Mouse (Mus musculus): ENCODE measurements around the gene Plekhg3.

Plekhg3 gene

DNA sequence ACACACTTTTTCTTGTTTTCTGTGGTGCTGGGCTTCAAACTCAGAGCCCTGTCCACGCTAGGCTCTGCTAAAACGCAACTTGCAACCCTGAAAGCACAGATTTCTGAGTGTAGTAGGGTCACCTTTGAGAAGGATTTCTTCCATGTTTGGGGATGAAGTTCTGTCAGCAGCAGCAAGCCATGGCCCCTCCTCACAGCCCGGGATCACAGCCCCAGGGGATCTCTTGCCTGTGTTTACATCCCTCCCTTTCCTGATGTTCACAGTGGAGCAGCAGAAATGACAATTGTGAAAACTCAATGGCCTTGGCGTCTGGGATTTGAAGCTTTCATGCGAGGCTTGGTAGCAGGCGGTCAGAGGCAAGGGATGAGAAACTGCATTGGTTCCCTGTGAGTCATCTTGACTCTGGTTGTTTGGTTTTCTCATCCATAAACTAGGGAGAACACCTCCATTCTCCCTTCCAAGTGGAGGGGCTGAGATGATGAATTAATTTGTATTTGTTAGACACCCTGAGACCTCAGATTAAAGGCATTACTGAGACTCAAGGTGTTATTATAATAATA lies at the start of gene Plekhg3:
Plekhg3 (plus strand) TSS at position 312 of the 560 bp plus-strand sequence.
- DNase-seq: no peak

DNA sequence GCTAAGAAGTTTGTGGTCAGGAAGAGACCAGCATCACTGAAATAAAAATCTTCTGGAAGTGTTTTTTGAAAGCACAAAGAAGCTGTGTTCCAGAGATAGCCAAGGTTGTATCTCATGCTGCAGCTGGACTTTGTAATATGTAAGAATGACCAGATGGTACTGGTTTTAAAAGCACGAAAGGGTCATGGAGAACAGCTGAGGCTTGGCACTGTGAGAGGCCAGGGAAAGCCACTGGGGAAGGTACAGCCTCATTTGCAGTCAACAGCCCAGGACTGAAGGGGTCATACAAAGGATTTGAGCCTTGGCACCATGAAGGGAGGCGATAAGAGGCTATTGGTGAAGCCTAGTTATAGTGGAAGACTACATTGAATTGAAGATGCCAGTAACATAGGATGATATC lies 48.2 kb upstream of the Plekhg3 start:
- no peak for DNase-seq

DNA sequence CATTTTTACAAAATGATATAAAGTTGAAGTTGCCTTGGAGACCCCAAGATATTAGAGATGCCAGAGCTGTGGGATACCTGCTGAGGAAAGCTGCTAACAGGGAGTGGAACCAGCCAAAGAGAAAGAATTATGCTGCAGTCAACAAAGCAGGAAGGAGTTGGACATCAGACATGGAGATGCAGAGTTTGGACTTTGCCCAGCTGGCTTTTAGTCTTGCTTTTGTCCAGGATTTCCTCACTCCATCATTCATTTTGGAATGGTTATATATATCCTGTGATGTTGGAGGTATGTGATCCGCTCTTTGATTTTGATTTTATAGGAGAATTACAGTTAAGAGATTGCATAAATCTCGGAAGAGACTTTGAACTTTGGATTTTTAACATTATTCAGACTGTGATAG lies 47.7 kb upstream of the Plekhg3 start:
- no peak for DNase-seq

DNA sequence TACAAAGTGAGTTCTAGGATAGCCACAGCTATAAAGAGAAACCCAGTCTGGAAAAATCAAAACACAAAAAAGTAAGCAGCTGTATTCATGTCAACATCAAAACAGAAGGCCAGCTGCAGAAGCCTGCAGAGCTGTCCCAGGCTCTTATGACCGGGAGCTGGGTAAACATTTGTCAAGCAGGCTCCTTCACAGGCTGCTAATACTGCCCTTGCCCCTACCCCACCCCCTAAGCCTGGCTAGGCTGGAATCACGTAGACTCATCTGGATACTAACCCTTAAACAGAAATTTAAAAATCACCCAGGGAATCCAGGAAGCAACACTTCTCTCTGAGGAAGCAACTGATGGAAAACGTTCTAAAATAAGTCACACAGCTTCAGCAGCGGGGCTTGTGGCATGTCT lies 45.8 kb upstream of the Plekhg3 start:
- DNase-seq: no peak

DNA sequence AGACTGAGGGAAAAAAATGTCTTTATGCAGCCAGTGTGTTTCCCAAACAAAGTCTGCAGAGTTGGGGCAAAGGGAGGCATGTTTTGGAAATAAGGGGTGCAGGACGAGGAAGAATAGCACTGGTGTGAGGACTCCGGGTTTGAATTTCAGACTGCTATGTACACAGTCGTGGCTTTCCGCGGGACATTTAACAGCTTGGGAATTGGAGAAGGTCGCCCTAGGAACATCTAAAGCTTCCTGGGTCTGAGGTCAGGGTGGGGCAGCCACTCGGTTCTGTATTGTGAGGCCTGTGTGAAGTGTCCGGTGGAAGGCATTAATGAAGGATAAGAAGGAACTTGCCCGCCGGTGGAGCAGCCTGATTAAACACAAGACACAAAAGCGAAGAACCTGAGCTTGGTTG lies 45.3 kb upstream of the Plekhg3 start:
- DNase-seq: no peak

DNA sequence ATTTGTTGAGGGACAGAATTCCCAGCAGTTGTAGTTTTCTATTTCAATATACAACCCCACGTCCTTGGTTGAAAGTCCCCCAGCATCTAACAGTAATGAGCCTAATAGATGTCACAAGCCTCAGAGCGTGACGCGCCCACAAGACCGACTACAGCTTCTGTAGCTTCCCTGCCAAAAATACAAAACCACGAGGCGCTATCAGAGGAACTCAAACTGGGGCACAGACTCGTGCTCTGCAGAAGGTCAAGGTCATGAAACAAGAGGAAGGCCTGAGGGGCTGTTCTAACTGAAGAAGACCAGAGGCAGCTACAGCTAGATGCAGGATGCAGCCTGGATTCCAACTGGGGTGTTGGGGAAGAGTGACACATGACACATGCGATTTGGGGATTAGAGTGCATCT lies 43.7 kb upstream of the Plekhg3 start:
- no peak for DNase-seq

DNA sequence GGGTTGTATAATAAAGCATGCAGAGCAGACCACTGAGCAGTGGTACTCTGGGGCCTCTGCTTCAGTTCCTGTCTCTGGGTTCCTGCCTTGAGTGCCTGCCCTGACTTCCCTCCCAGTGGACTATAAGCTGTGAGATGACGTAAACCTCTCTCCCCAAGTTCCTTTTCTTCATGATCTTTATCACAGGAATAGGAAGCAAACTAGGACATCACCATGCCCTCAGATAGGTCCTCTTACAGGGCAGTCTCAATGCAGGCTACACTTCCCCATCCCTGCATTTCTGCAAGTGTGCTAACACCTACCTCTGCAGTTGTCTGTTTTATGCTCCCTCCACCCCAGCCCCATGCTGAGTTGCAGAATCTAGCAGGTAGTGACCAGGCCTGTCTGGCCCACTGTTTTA lies 39.9 kb upstream of the Plekhg3 start:
- no peak for DNase-seq

DNA sequence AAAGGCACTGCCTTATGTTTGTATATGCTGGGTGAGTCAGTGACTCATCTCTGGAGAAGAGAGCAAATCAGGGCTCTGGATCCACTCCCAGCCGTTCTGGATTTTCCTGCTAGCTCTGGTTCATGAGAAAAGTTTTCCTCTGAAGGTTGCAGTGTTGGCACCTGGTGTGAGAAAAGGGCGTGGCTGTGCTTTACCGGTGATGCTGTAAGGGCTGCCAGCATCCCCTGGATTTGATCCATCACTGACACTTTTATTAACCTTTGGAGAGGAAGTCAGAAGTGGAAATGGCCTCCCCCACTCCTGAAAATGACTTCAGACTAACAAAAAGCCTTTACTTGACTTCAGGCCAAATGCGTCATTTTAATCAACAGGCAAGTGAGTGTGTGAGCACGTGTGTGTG lies 37.2 kb upstream of the Plekhg3 start:
- no peak for DNase-seq

DNA sequence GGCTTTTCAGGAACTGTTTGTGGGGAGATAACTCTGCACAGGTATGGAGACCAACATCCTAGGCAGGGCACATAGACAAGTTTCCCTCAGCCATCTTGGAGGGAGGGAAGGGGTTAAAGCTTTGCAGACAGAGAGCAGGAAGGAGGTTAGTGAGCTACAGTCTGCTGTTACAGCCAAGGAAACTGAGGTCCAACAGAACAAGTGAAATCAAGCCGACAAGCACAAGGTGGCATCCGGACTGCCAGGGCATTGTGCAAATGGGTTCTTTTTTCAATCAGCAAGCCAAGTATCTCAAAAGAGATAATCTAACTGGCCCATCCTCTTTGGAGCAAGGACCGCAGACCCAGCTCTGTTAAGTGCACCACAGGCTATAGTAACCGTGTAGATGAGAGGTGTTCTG lies 35.3 kb upstream of the Plekhg3 start:
- DNase-seq: no peak

DNA sequence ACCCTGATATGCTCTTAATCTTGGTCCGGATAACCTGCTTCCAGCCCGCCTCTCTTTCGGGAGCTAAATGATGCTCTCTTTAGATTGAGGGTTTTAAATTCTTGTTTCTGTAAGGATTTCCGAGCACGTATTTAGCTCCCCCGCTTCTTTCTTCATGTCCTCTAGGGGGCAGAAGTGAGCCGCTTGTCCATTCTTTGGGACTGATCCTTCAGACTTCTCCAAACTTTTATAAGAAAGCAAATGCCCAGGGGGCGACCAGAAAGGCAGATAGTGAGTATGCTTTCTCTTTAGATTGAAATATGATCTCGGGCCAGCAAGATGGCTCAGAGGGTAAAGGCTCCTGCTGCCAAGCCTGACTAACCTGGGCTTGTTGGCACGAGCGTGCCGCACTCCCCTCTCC lies 34.4 kb upstream of the Plekhg3 start:
- peak in 1 of 2 experiments; percentile 60 for DNase-seq

DNA sequence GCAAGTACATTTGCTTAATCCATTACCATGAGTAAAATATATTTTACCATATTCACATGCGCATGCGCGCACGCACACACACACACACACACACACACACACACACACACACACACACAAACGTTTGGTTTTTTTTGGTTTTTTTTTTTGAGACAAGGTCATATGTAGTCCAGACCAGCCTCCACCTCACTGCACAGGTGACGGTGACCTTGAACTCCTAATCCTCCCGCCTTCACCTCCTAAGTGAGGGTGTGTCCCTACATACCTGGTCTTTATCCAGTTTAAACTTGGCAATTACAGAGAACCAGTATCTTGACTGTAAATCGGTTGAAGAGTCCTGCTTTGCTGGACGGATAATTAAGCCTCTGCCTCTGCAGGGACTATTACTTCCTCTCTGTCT lies 31.4 kb upstream of the Plekhg3 start:
- no peak for DNase-seq

DNA sequence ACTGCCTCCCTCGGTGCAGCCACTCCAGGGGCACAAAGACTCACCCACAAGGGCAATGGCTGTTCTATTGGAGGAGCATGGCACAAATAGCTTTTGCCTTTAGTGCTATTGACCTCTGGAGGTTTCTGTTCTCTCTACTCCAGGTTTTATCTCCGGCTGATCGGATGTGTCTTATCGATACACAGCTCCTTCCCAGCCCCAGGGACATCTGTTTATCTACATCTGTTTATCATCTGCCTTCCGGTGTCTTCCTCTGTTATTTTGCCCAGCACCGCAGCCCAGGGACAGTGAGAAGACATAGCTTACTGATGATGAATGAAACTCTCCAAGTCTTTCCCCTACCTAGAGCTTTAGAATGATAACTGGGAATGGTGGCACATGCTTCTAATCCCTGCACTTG lies 30.6 kb upstream of the Plekhg3 start:
- no peak for DNase-seq

DNA sequence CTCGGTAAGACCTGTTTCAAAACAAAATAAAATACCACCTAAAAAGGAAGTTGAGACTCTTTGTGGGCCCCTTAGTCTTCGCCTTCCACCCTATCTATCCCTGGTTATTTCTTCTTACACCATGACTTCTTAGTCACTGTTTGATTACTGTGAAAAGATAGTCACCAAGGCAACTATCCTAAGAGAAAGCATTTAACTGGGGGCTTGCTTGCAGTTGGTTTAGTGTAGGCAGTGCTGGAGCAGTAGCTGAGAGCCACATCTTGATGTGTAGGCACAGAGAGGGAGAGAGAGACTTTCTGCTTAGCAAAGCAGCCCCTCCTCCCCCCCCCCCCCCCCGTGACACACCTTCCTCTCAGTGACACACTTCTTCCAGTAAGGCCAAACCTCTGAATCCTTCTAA lies 29.8 kb upstream of the Plekhg3 start:
- no peak for DNase-seq

DNA sequence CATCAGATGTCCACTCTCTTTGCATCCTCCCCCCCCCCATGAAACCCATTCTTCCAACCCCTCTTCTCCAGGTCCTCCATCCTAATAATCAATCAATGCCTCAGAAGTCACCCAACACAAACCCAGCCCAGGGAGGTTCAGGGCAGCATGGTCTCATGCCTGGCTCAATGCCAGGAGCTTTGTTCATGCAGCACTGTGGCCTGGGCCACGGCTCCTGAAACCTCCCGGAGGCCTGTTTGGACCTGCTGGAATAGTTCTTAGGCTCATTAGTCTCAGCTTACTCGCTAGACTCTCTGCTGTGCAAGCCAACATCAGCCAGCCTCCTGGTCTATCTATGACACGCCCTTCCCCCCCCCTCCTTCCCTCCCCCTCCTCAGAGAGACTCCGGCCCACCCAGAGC lies 27.7 kb upstream of the Plekhg3 start:
- DNase-seq: no peak

DNA sequence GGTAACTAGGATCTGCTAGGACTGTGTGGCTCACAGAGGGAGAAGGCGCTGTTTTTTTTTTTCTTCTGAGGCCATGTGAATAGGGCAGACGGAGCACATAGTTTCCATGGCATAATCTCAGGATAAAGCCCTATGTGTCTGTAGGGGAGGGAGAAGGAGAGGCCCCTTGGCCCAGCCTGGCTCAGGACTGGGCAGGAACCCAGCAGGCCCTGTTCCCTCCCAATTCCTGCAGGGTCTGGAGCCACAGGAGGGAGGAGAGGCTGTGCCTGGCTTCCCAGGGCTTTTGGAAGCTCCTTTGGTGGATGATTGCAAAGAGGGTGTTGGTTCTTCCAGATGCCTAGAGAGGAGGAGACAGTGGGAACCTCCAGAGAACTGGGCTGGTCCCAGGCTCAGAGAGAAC lies 24.2 kb upstream of the Plekhg3 start:
- no peak for DNase-seq

DNA sequence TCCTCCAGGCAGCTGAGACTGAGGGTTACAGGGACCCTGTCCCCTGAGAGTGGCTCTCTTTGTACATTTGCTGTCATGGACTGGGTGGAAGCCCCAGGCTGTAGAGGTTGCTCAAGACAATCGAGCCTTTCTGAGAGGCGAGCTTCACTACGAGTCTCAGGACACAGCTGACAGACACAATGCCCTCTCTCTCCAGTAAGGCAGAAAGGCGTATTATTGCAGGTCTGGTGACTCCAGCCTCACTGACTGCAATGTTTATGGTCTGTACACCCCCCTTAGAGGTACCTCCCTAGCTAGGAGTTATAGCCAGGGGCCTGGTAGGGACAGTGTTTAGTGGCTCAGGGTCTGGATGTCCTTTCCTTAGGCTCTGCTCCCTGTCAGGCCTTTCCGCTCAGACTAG lies 22.9 kb upstream of the Plekhg3 start:
- DNase-seq: no peak

DNA sequence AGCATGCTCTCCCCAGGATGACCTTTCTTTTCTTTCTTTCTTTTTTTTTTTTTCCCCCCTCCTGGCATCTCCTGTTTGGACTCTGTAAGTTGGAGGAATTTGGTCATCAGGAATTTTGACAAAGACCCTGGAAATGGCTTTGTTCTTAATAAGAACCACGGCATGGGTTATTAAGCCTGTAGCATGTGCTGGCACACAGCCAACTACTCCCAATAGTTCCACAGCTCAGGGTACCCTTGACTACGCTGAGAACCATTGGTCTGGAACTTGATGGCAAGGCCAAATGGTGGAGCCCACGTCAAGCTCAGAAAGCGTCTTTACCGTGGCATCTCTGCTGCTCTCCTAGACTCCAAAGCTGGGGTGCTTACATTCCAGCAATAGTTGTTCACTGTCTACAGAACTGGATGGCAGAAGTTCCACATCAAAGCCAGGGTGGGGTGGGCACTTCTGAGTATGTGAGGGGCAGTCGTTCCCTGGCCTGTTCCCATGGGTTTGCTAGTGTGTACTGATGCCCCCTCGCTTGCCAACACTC lies 21.7 kb upstream of the Plekhg3 start:
- DNase-seq: no peak

DNA sequence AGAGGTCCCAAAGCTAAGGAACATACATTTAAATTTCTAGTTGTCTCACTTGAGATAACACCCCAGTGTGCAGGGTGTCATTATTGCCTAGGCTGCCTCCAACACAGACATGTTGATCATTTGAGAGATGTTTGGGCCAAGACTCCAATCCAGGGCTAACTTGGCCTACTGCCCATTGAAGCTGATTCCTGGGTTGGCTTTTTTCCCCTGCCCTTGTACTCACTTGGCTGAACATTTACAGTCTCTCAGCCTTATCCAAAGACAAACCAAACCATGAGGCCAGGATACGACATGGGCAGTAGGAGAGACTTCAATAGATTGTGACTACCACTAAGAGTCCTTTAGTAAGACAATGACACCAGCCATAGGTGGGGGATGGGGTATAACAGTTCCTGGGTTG lies 18.0 kb upstream of the Plekhg3 start:
- DNase-seq: no peak

DNA sequence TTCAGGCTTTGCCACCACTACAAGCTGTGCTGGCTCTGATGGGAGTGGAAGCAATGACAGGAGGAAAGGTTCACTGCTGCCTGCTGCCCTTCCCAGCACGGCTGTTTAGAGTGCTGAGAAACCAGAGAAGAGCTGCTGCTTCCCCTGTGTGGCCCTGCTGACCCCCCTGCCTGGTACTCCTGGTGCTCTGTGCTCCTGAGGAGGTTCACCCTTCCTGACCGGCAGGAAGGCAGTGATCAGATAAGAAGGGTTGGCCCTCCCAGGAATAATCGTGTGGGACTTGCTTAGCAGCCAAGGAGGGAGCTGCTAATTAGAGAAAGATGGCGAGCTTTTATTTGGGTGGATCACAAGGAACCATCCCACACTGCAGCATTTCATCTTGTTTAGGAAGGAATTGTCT lies 15.8 kb upstream of the Plekhg3 start:
- DNase-seq: no peak

DNA sequence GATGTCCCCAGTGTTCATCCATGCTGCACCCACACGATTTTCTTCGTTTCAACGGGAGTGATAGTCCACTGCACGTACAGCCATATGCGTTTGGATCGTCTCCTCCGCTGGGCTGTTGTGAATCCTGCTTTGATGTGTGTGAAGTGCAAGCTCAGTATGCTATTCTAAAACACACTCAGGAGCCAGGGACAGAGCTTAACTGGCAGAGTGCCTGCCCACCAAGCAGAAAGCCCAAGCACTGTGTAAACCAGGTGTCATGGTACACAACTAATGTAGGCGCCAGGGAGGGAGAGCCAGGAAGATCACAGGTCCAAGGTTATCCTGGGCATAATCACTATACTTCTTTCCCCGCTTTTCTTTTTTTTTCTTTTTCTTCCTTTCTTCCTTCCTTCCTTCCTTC lies 12.7 kb upstream of the Plekhg3 start:
- DNase-seq: no peak

DNA sequence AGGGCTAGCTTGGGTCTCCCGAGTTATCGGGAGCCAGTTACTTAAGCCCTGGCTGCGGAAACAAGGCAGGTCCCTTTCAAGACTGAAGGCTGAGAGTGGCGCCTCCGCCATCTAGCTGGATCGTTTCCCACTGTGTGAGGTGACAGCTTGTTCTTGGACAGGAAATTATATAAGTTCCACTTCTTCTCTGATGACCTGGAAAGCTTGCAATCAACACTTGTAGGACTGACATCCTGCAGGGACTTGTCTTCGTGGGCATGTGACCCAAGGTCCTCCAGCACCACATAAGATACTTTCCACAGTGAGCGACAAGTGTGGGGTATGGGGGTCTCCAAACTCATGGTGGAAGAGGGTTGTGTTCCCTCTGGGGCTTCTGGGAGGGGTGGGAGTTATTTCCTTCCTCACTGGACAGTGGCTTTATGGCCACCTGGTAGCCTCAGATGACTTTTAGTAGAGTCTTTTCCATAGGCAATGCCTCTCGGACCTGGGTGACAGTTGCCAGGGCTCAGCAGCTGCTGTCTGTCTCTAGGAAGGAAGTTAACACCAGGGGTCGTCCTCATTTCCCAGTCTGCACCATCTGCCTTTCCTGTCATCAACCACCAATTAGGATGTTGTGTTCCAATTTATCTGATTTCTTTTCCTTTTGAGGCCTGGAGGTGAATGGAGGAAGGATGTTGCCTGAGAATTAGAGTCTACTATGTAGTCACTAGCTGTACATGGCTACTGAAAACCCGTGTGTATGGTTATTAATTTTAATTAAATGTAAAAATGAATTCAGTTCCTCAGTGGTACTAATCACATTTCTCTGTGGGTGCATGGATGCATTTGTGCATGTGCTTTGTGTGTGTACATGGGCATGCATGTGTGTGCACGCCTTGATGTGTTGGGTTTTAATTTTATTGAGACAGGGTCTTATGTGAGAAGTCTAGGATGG lies 11.5 kb upstream of the Plekhg3 start:
- no peak for DNase-seq

DNA sequence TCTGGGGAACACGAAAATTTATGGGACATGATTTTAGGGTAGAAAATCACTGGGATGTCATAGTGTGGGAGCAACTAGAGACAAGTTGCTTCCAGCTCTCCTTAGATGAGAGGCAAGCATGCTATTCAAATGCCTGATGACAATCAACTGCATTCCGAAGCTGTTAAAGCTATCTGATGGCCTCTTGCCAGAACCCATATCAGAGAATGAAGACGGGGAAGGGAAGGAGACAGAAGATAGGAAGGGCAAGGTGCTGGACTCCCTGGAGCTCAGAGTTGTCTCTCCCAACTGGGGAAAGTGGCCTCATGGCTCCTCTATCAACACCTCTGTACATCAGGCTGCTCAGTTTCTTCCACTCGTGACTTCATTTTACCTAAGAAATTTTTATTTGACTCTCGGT lies 7.0 kb upstream of the Plekhg3 start:
- DNase-seq: no peak

DNA sequence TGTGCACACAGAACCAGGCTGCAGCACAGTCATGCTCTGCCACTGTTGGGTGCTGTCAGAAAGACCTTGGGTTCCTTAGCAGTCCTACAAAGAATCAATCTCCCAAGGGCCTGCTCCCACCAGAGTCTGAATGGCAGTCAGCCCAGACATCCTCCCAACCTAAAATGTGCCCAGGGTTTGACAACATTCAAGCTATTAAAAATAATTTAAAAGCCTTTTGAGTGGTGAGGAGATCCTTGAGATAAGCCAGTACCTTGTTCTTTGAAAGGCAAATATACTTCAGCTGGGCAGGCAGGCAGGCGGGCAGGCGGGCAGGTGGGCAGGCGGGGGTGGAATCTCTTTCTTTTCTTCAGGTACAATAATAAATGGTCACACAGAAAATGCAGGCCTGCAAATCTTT lies 5.8 kb upstream of the Plekhg3 start:
- DNase-seq: no peak

DNA sequence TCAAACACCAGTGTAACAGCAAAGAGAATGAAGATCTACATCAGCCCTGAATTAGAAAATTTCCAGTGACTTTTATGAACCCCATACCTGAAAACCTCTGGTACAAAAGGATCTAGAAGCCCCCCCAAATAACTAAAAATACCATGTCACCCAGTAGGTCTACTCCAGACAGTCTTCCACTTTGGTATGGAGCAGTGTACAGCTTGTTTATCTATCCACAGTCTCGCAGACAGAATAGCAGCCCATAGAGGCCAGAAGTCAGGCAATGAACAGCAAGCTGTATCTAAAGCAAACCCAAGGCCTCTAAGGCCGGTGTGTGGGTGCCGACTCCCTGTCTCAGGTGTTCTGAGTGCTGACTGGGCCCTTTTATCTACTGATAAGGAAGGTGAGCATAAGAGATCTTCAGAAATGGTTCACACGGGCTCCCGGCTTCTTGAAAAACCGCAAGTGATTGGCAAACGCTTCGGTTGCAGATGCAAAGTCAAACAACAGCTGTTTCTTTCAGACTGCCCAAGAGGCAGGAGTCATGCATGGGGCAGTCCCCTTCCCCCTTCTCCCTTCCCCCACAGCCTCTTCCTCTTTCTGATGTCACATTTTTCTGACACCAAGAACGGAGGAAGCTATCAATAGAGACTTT lies 3.3 kb upstream of the Plekhg3 start:
- peak; percentile 50 to 56 for DNase-seq

All from spleen, adult 18-20 months (tissue).